Mouse (Mus musculus) heart, postnatal 25 days (tissue): ENCODE measurements at regions not wholly inside any gene's neighbourhood (a gene's known extent, or its start where the extent isn't known, plus 50 kb on each side); places are given as distances from the start of the nearest gene placed in this dataset.

Experiments used
- DNase-seq: peaks from one replicate; pipeline ENCODE4 v3.0.0; 2022; ENCODE audit warnings: low spot score
- intact Hi-C: fragments of 180-260 bp; cut with DNase I; formaldehyde crosslinking; loops from one replicate; pipeline ENCODE4 v1.15.1; 2025

GRCm38 (mm10) chr8:26650287-26650686, 326.8 kb upstream of the Zfp703 start:
- no peak for DNase-seq
- intact Hi-C loops = no loop called here

GRCm38 (mm10) chr8:26655897-26656296, 321.2 kb upstream of the Zfp703 start:
- intact Hi-C loops = no loop called here
- no peak for DNase-seq

GRCm38 (mm10) chr8:26656310-26657075, 320.6 kb upstream of the Zfp703 start:
- no peak for DNase-seq
- intact Hi-C loops = no loop called here

- no peak for DNase-seq
- intact Hi-C loops = no loop called here
These were observed 317.7 kb upstream of the Zfp703 start for GRCm38 (mm10) chr8:26659381-26659780.

- DNase-seq = no peak
- intact Hi-C loops = no loop called here
These were observed 307.6 kb upstream of the Zfp703 start for GRCm38 (mm10) chr8:26669541-26669940.

GRCm38 (mm10) chr8:26672486-26673395, 304.4 kb upstream of the Zfp703 start:
- intact Hi-C loops = no loop called here
- no peak for DNase-seq

- DNase-seq = no peak
- intact Hi-C loops = no loop called here
These were observed 299.5 kb upstream of the Zfp703 start for GRCm38 (mm10) chr8:26677584-26678138.

- DNase-seq = peak; percentile 5
These were observed 296.2 kb upstream of the Zfp703 start for GRCm38 (mm10) chr8:26680891-26681381.

GRCm38 (mm10) chr8:26687146-26687545, 290.0 kb upstream of the Zfp703 start:
- no peak for DNase-seq
- intact Hi-C loops = loop anchor here (5.0 kb wide), 1 partner anchor 195 kb away; no protein-coding TSS in a partner anchor

More at GRCm38 (mm10) chr8:26680891-26681381, 296.2 kb upstream of the Zfp703 start:
- intact Hi-C loops = no loop called here

- no peak for DNase-seq
- intact Hi-C loops = loop anchor here (5.0 kb wide), 1 partner anchor 194 kb away; no protein-coding TSS in a partner anchor
These were observed 289.1 kb upstream of the Zfp703 start for GRCm38 (mm10) chr8:26688035-26688434.

GRCm38 (mm10) chr8:26688745-26689478, 288.2 kb upstream of the Zfp703 start:
- intact Hi-C loops = loop anchor here (5.0 kb wide), 1 partner anchor 193 kb away; no protein-coding TSS in a partner anchor
- no peak for DNase-seq

- intact Hi-C loops = loop anchor here (5.0 kb wide), 1 partner anchor 193 kb away; no protein-coding TSS in a partner anchor
- no peak for DNase-seq
These were observed 287.5 kb upstream of the Zfp703 start for GRCm38 (mm10) chr8:26689479-26690177.

- no peak for DNase-seq
- intact Hi-C loops = no loop called here
These were observed 286.9 kb upstream of the Zfp703 start for GRCm38 (mm10) chr8:26690178-26690735.

GRCm38 (mm10) chr8:26697579-26698084, 279.5 kb upstream of the Zfp703 start:
- DNase-seq = no peak
- intact Hi-C loops = no loop called here

GRCm38 (mm10) chr8:26698580-26698979, 278.5 kb upstream of the Zfp703 start:
- peak; percentile 30 for DNase-seq
- intact Hi-C loops = no loop called here

GRCm38 (mm10) chr8:26706048-26706767, 270.9 kb upstream of the Zfp703 start:
- intact Hi-C loops = no loop called here
- DNase-seq = no peak

GRCm38 (mm10) chr8:26706768-26707156, 270.4 kb upstream of the Zfp703 start:
- intact Hi-C loops = no loop called here
- DNase-seq = no peak

GRCm38 (mm10) chr8:26713836-26714235, 263.3 kb upstream of the Zfp703 start:
- DNase-seq = no peak
- intact Hi-C loops = no loop called here
